Mouse (Mus musculus) intestine, postnatal 0 days (tissue): Measurements from ENCODE around the gene E130116L18Rik. TPM values are rescaled to one million over a fixed set of nuclear protein-coding genes. Genes with fewer than 3 reads are reported as not detected.
"Not testable (repeated sequence)": the region's sequence is repeated elsewhere in the genome, so short reads cannot be mapped to it uniquely, and the experiment has no call there.

Experiments used
- ATAC-seq: fragments of 200-750 bp; cut with Nextera tagmentation; 2 replicates; pipeline ENCODE4 v1.8.0; 2017; ENCODE audit warnings: mild to moderate bottlenecking, moderate TSS enrichment, moderate library complexity
- H3K27ac ChIP-seq: fragments of 300-500 bp; sonication (generic); 2 replicates; pipeline ENCODE4 v1.5.1; 2014; ENCODE audit warnings: mild to moderate bottlenecking, low read depth, low read length, moderate library complexity
- H3K27me3 ChIP-seq: fragments of 300-500 bp; sonication (generic); replicated peaks from 2 replicates; pipeline ENCODE4 v1.6.1; 2014; ENCODE audit warnings: low read length, mixed read lengths; ENCODE audit not compliant: control insufficient read depth, insufficient read depth
- H3K36me3 ChIP-seq: fragments of 300-500 bp; sonication (generic); 2 replicates; pipeline ENCODE4 v1.6.1; 2014; ENCODE audit warnings: mild to moderate bottlenecking, moderate library complexity; ENCODE audit not compliant: control insufficient read depth, insufficient read depth
- H3K4me1 ChIP-seq: fragments of 300-500 bp; sonication (generic); replicated peaks from 2 replicates; pipeline ENCODE4 v1.6.1; 2014; ENCODE audit warnings: antibody characterized with exemption, low read length, mixed read lengths; ENCODE audit not compliant: control insufficient read depth, insufficient read depth
- H3K4me2 ChIP-seq: fragments of 300-500 bp; sonication (generic); replicated peaks from 2 replicates; pipeline ENCODE4 v1.6.1; 2014; ENCODE audit warnings: low read depth, mild to moderate bottlenecking, moderate library complexity
- H3K4me3 ChIP-seq: fragments of 300-500 bp; sonication (generic); 2 replicates; pipeline ENCODE4 v1.5.1; 2014; ENCODE audit warnings: low read depth, low read length
- H3K9ac ChIP-seq: fragments of 300-500 bp; sonication (generic); 2 replicates; pipeline ENCODE4 v1.6.1; 2014; ENCODE audit warnings: mild to moderate bottlenecking, low read depth, low read length
- H3K9me3 ChIP-seq: fragments of 300-500 bp; sonication (generic); 2 replicates; pipeline ENCODE4 v1.6.1; 2016; ENCODE audit warnings: mixed run types; ENCODE audit not compliant: control insufficient read depth
- CTCF ChIP-seq: sonication (generic); IDR thresholded peaks from 2 replicates; pipeline ENCODE4 v1.5.1; 2016; ENCODE audit warnings: low read depth, mild to moderate bottlenecking, control low read depth, antibody characterized with exemption, moderate library complexity
- WGBS: fragments of 180-500 bp; shearing (Covaris S2); extraction: QIAGEN DNeasy Blood & Tissue Kit; methylation state at CpG from one replicate; pipeline ENCODE4 v1.1.7; 2014; 5-methylcytosine and 5-hydroxymethylcytosine counted together
- polyA plus RNA-seq: library from polyadenylated mRNA; unstranded; fragments of >200 nt; fragmentation: Nextera tagmentation; extraction: Ambion mirVana; gene quantifications from 2 replicates; pipeline ENCODE4 v1.2.1, GENCODE M21; 2015

Gene E130116L18Rik
- polyA plus RNA-seq, 1 experiment from 2014 or later: 1.4 TPM

DNA sequence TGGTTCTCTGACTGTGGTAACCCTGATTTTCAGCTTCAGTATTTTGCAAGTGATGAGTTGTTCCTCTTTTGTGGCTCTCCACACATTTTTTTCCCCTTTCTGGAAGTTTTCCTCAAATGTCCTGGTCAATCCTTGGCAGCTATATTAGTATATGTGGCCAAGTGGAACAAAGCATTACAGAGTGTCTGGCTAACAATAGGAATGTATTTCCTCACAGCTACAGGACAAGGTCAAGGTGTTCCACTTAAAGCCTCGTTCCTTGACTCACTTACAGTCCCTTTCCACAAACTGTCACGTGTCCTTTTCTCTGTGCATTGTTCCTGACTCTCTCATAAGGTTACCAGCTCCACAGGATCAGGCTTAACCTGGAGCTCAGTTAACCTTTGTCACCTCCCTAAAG, 38.4 kb downstream of the E130116L18Rik start:
- ATAC-seq: no peak
- H3K27ac ChIP-seq: no peak overlapping the region
- no peaks in the 10 kb centered on the region for H3K4me1 ChIP-seq
- WGBS: 44% methylated on average over 2 of the region's 2 CpGs
- H3K4me2 ChIP-seq: no peak overlapping the region
- no peaks in the 10 kb centered on the region for H3K9me3 ChIP-seq
- no peak overlapping the region for H3K4me3 ChIP-seq
- H3K9ac ChIP-seq: no peak overlapping the region
- H3K27me3 ChIP-seq: no peaks in the 10 kb centered on the region
- H3K36me3 ChIP-seq: no peaks in the 10 kb centered on the region
- no peak for TF ChIP-seq CTCF

DNA sequence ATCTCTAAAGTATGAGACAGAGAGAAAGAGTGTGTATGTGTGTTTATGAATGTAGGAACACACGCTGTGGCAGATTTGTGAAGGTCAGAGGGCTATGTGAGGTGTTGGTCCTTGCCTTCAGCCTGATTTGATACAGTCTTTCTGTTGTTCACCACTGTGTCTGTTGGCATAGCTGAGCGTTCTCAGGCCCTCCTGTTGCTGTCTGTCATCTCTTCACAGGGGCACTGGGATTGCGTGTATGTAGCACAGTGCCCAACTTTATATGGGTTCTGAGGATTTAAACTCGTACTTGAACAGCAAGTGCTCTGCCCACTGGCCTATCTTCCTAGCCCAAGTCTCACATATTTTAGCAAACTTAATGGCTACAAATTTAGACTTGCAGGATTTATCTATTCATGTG, 39.4 kb downstream of the E130116L18Rik start:
- Histone ChIP-seq H3K36me3 (no peaks in the 10 kb centered on the region), H3K9me3 (no peaks in the 10 kb centered on the region), H3K4me2 (no peak overlapping the region), H3K9ac (no peak overlapping the region), H3K4me1 (no peaks in the 10 kb centered on the region), H3K27me3 (no peaks in the 10 kb centered on the region), H3K4me3 (no peak overlapping the region), H3K27ac (no peak overlapping the region)
- 89% methylated on average over 4 of the region's 4 CpGs for WGBS
- no peak for TF ChIP-seq CTCF
- ATAC-seq: no peak

DNA sequence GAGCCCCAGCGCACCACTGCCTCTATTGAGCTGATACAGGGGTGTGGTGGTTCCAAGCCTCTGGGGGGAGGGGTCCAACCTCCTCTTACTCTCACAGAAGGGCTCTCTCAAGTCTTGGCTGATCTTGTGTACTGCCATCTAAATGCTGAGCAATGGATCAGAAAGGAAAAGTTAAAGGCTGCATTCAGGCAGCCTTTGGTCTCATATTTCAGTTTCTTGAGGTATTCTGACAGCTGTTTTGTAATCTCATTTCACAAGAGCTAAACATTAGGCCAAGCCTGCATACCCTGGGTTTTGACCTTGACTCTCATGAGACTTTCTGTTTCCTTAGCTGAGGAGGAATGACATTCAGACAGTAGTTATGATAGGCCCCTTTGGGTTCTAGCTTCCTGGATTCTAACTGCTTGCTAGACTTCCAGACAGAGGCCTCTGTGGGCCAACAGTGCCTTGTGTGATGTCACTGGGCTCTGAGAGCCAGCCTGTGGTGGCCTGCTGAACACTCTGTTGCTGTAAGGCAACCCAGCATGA, 41.9 kb downstream of the E130116L18Rik start, which contains the start of gene Galntl5:
TSS of gene Galntl5 (plus strand) at position 457 of the 528 bp plus-strand sequence.
- ATAC-seq: no peak
- TF ChIP-seq CTCF: no peak
- WGBS: 86% methylated on average over 1 of the region's 1 CpGs

DNA sequence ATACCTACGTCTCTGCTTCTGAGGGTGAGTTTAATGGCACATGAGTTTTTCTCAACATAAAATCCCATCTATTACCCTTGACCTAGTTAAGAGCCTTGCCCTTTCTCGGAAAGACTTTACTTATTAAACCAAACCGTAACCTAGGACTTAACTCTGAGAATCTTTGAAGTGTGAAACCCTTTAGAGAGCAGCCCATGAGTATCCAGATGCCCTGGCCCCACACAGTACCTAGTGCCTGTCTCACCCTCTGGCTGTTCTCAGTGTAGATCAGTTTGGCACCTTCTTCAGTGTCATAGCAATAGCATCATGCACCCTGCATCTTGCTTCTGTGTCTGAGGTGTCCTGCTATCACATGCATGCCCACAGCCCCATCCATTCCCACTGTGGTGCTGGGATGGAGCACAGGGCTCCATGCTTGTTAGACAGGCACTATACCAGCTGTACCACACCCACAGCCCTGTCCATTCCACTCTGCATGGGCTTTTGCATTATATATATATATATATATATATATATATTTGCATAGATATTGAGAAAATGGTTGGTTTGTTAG, 42.9 kb downstream of the E130116L18Rik start:
- TF ChIP-seq CTCF: no peak
- H3K9ac ChIP-seq: no peak overlapping the region
- H3K4me3 ChIP-seq: no peak overlapping the region
- no peak for ATAC-seq
- no peaks in the 10 kb centered on the region for H3K36me3 ChIP-seq
- no peaks in the 10 kb centered on the region for H3K4me1 ChIP-seq
- WGBS: 92% methylated on average over 3 of the region's 3 CpGs
- H3K27me3 ChIP-seq: no peaks in the 10 kb centered on the region
- no peak overlapping the region for H3K4me2 ChIP-seq
- H3K27ac ChIP-seq: no peak overlapping the region
- no peaks in the 10 kb centered on the region for H3K9me3 ChIP-seq

More for the DNA sequence above, 41.9 kb downstream of the E130116L18Rik start, which contains the start of gene Galntl5:
- Histone ChIP-seq H3K4me1 (no peaks in the 10 kb centered on the region), H3K9ac (no peak within 1 kb of the TSS), H3K27me3 (no peaks in the 10 kb centered on the region), H3K4me3 (no peak within 1 kb of the TSS), H3K4me2 (no peak within 1 kb of the TSS), H3K36me3 (no peaks in the 10 kb centered on the region), H3K27ac (no peak within 1 kb of the TSS), H3K9me3 (no peaks in the 10 kb centered on the region)

DNA sequence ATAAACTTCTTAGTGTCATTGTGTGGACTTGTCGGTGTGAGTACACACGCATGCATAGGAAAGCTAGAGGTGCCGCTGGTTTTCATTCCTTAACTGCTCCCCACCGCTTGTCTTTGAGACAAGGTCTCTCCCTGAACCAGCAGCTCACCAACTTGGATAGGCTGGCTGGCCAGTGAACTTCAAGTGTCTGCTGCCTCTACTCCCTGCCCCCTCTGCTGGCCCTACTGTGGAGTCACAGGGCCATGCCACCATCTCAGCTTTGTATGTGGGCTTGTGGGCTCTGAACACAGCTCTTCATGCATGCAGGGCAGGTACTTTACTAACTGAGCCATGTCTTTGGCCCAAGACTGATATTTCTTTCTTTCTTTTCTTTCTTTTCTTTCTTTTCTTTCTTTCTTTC, 43.7 kb downstream of the E130116L18Rik start:
- Histone ChIP-seq H3K4me2 (no peak overlapping the region), H3K27ac (no peak overlapping the region), H3K4me1 (no peaks in the 10 kb centered on the region), H3K9ac (no peak overlapping the region), H3K36me3 (no peaks in the 10 kb centered on the region), H3K9me3 (no peaks in the 10 kb centered on the region), H3K27me3 (no peaks in the 10 kb centered on the region), H3K4me3 (no peak overlapping the region)
- ATAC-seq: no peak
- WGBS: 92% methylated on average over 4 of the region's 4 CpGs
- TF ChIP-seq CTCF: peak; percentile 52

DNA sequence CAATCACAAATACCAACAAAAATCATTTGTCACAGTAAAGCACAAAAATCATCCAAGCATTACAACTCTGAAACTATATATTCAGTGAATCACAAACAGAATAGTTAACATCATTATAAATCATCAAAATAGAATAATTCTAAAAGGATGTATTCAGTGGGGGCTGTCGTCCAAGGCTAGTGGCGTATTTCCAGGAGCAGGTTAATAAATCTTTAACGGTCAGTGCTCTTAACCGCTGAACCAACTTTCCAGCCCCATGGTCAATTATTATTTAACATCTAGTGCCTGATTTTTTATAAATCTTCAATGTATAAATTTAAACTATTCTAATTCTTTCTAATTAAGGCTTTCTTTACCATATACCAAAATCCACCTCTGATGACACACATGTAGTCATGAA, 44.4 kb downstream of the E130116L18Rik start:
- H3K36me3 ChIP-seq, H3K27ac ChIP-seq, H3K9me3 ChIP-seq, H3K27me3 ChIP-seq, H3K9ac ChIP-seq, H3K4me3 ChIP-seq, ATAC-seq, H3K4me2 ChIP-seq, H3K4me1 ChIP-seq: not testable (repeated sequence)
- 83% methylated on average over 4 of the region's 4 CpGs for WGBS

DNA sequence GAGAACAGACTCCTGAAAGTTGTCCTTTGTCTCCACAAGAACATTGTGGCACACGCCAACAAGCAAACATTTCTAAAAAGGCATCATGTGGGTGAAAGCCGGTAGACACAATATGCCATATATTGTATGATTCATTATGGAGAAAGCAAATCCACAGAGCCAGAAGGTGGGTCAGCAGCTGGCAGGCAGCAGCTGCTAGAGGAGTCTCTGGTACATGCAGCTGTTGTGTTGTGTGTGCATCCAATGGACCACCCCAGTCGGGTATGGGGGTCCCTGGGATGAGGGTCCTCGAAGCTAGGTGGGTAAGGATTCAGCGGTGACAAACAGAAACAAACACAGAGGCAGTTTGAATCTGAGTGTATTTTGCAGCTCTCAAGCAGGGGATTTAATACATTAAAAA, 45.0 kb downstream of the E130116L18Rik start:
- not testable (repeated sequence) for H3K4me3 ChIP-seq, H3K9ac ChIP-seq, H3K9me3 ChIP-seq, H3K4me2 ChIP-seq, H3K36me3 ChIP-seq, H3K27ac ChIP-seq, H3K27me3 ChIP-seq, H3K4me1 ChIP-seq, ATAC-seq
- WGBS: 88% methylated on average over 5 of the region's 5 CpGs

Other genes with a start within 250 kb of the E130116L18Rik start
- 38.3 and 42.7 TPM in 2 replicates for gene Prkag2, start 122.5 kb downstream of the E130116L18Rik start, polyA plus RNA-seq
- gene Galntl5, start 41.7 kb downstream of the E130116L18Rik start, polyA plus RNA-seq: not detected in 2 replicates
- 19.6 and 23.0 TPM in 2 replicates for gene Galnt11, start 1.2 kb downstream of the E130116L18Rik start, polyA plus RNA-seq